Mouse (Mus musculus) forebrain, postnatal 0 days (tissue): Measurements from ENCODE around the gene Bcor. TPM values are rescaled to one million over a fixed set of nuclear protein-coding genes. Genes with fewer than 3 reads are reported as not detected.
A peak's percentile ranks its signal among the peaks of the same experiment; 100 is the strongest.

Source experiments
- ATAC-seq: fragments of 200-750 bp; cut with Nextera tagmentation; 2 replicates; pipeline ENCODE4 v1.8.0; 2017; ENCODE audit warnings: mild to moderate bottlenecking, moderate library complexity
- DNase-seq: peaks from one replicate; pipeline ENCODE4 v3.0.0-alpha.2; 2015
- H3K27ac ChIP-seq: fragments of 300-500 bp; sonication (generic); 2 replicates; pipeline ENCODE4 v1.5.1; 2014; ENCODE audit warnings: low read depth, mild to moderate bottlenecking, antibody characterized with exemption, low read length, moderate library complexity, mixed read lengths
- H3K27me3 ChIP-seq: fragments of 300-500 bp; sonication (generic); 2 replicates; pipeline ENCODE4 v1.6.1; 2014; ENCODE audit warnings: mild to moderate bottlenecking, low read length, mixed read lengths; ENCODE audit not compliant: insufficient read depth
- H3K36me3 ChIP-seq: fragments of 300-500 bp; sonication (generic); 2 replicates; pipeline ENCODE4 v1.6.1; 2014; ENCODE audit warnings: mild to moderate bottlenecking, moderate library complexity; ENCODE audit not compliant: insufficient read depth
- H3K4me1 ChIP-seq: fragments of 300-500 bp; sonication (generic); 2 replicates; pipeline ENCODE4 v1.6.1; 2014; ENCODE audit warnings: antibody characterized with exemption; ENCODE audit not compliant: insufficient read depth
- H3K4me2 ChIP-seq: fragments of 300-500 bp; sonication (generic); 2 replicates; pipeline ENCODE4 v1.6.1; 2014; ENCODE audit warnings: low read depth, mild to moderate bottlenecking, moderate library complexity
- H3K4me3 ChIP-seq: fragments of 300-500 bp; sonication (generic); 2 replicates; pipeline ENCODE4 v1.5.1; 2014; ENCODE audit warnings: low read depth, low read length, mixed read lengths
- H3K9ac ChIP-seq: fragments of 300-500 bp; sonication (generic); 2 replicates; pipeline ENCODE4 v1.6.1; 2014; ENCODE audit warnings: mild to moderate bottlenecking
- H3K9me3 ChIP-seq: fragments of 300-500 bp; sonication (generic); 2 replicates; pipeline ENCODE4 v1.6.1; 2016; ENCODE audit warnings: low read length
- CTCF ChIP-seq: sonication (generic); IDR thresholded peaks from 2 replicates; pipeline ENCODE4 v1.5.1; 2016; ENCODE audit warnings: antibody characterized with exemption, control low read depth, low read depth
- WGBS: fragments of 180-500 bp; shearing (Covaris S2); extraction: QIAGEN DNeasy Blood & Tissue Kit; methylation state at CpG from one replicate; pipeline ENCODE4 v1.1.7; 2014; 5-methylcytosine and 5-hydroxymethylcytosine counted together
- polyA plus RNA-seq: library from polyadenylated mRNA; unstranded; fragments of >200 nt; fragmentation: Nextera tagmentation; extraction: Ambion mirVana; gene quantifications from 2 replicates; pipeline ENCODE4 v1.2.1, GENCODE M21; 2015
- total RNA-seq: library from RNA; depleted of rRNA; stranded (reverse); fragments of >200 nt; gene quantifications from 2 replicates; pipeline ENCODE4 v1.2.3, GENCODE M21; 2014

The Bcor gene
- total and polyA plus RNA-seq, 2 experiments from 2014 or later = 10.5 to 32.1 TPM

DNA sequence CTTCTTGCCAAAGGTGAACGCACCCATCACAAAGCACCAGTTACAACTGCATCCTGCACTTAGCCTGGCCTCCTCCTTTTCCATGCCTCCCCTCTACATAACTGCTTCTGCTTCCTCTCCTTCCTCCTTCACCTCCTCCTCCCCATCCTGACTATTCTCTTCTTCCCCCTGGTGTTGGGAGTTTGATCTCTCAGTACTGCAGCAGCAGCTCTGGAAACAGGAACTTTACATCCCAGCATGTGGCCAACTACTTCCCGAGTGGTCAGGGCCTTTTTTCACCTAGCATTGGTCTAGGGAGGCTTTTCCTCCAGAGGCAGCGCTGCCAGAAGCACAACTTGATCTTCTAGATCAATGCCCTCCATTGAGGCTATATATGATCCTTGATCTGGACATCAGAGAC is 10.0 kb upstream of the Bcor start:
- H3K9ac ChIP-seq = no peak overlapping the region
- no peak overlapping the region for H3K4me2 ChIP-seq
- ATAC-seq = no peak
- no peaks in the 10 kb centered on the region for H3K9me3 ChIP-seq
- DNase-seq = no peak
- H3K4me1 ChIP-seq = no peaks in the 10 kb centered on the region
- no peaks in the 10 kb centered on the region for H3K36me3 ChIP-seq
- H3K27ac ChIP-seq = no peak overlapping the region
- no peak for TF ChIP-seq CTCF
- H3K4me3 ChIP-seq = no peak overlapping the region
- 45% methylated on average over 3 of the region's 3 CpGs for WGBS
- no peaks in the 10 kb centered on the region for H3K27me3 ChIP-seq

DNA sequence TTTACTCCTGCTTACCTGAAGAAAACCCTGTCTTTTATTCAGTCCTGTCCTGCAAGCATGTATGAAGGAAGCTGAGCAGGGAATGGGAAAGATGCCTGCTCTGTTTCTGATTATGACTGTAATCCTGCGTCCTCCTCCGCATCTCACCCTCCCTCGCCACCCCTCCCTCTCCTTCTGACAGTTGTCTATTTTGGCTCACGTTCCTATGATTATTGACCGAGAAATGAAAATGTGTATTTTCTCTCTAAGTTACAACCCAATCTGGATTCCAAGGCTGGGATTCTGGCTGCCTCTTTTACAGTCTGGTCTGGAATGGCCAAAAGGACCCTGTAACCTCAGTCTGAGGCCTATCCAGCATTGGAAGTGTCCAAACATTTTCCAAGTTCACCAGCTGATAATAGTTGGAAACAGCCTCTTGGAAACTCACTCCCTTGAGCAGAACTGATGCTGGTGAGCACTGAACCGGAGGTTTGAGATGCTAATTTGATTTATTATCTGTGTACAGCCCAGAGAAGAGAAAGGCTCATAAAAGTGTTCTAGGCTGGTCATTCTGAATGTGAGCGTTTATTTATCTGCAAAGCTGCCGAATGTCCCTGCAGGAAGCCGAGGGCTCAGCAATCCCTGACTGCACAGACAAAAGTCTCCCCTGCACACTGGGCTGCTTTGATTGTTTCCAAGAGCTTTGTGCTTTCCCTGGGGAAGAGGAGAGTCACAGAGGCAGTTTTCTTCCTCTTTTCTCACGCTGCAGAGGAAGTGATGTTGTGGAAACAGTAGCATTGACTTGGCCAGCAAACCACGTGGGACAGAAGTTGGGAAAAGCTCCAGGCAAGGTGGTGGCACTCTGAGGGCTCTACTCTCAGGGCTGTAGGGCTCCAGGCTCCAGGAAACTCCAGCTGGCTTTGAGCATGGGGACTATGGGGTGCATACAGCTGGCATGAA is 4.7 kb upstream of the Bcor start:
- H3K27ac ChIP-seq = no peak overlapping the region
- 40% methylated on average over 11 of the region's 11 CpGs for WGBS

DNA sequence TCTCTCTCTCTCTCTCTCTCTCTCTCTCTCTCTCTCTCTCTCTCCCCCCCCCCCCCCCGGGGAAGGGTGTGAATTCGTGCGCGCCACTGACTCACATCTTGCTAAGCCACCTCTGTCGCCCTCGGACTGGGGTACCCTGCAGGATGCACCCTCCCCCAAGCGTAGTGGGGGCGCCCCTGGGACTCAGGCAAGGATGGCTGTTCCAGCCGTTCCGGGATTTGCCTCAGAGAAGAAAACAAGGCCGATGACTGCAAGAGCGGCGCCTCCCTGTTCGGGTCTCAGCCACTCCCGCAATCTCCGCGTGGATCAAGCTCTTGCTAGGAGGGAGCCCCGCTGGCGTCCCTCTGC is 647 bp downstream of the Bcor start:
- TF ChIP-seq CTCF = no peak

More for the DNA sequence above, 4.7 kb upstream of the Bcor start:
- Histone ChIP-seq H3K4me2 (no peak overlapping the region), H3K4me3 (no peak overlapping the region), H3K4me1 (no peaks in the 10 kb centered on the region), H3K27me3 (no peaks in the 10 kb centered on the region), H3K9ac (no peak overlapping the region), H3K9me3 (no peaks in the 10 kb centered on the region), H3K36me3 (no peaks in the 10 kb centered on the region)
- no peak for TF ChIP-seq CTCF
- ATAC-seq = no peak
- no peak for DNase-seq

DNA sequence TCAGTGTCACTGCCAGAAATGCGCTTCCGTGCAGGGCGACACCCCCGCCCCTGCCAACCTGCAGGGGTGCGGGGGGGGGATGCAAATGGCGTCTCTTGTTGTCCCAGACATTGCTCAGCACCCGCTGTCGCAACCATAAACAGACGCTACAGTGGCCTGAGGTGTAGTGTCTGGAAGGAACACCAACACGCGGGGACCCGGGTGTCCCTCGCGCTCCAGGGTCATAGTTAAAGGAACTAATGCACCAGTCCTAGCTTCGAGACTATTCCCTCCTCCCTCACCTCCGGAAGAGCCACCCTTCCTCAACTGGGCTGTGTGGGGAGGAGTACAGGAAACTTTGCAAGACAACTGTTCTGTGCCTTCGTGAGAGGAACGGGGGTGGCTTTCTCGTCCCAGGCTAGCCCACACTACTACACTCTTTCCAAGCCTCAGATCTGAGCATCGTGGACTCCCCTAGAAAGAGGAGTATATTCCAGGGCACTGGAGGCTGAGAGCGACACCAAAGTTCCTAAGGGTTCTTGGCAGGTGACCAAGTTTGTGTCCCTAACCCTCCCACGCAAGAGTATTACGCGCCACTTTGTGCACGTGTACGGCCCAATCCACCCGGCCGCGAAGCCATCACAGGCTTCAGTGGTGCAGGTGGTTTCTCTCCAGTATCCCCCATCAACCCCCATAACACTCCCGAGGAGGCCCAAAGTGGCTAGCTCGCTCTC is 1.2 kb downstream of the Bcor start:
- WGBS = 12% methylated on average over 31 of the region's 31 CpGs
- no peak overlapping the region for H3K27ac ChIP-seq
- H3K4me2 ChIP-seq = peak overlapping the region; percentile 59
- H3K9ac ChIP-seq = peak overlapping the region; percentile 22; the same call in 1 of the 2 replicates
- no peaks in the 10 kb centered on the region for H3K4me1 ChIP-seq
- no peak for TF ChIP-seq CTCF
- H3K36me3 ChIP-seq = no peaks in the 10 kb centered on the region
- no peaks in the 10 kb centered on the region for H3K9me3 ChIP-seq
- H3K4me3 ChIP-seq = peak overlapping the region; percentile 43
- no peaks in the 10 kb centered on the region for H3K27me3 ChIP-seq
- ATAC-seq (peak; percentile 17; the same call in 1 of the 2 replicates), DNase-seq (peak; percentile 45)

More for the DNA sequence above, 647 bp downstream of the Bcor start:
- Histone ChIP-seq H3K9me3 (no peaks in the 10 kb centered on the region), H3K4me2 (peak overlapping the region; percentile 59), H3K36me3 (no peaks in the 10 kb centered on the region), H3K4me1 (no peaks in the 10 kb centered on the region), H3K4me3 (peak overlapping the region; percentile 43), H3K27ac (peak overlapping the region; percentile 62), H3K27me3 (no peaks in the 10 kb centered on the region), H3K9ac (peak overlapping the region; percentile 56)
- 18% methylated on average over 16 of the region's 19 CpGs for WGBS
- ATAC-seq (peak; percentile 52), DNase-seq (peak; percentile 45)

DNA sequence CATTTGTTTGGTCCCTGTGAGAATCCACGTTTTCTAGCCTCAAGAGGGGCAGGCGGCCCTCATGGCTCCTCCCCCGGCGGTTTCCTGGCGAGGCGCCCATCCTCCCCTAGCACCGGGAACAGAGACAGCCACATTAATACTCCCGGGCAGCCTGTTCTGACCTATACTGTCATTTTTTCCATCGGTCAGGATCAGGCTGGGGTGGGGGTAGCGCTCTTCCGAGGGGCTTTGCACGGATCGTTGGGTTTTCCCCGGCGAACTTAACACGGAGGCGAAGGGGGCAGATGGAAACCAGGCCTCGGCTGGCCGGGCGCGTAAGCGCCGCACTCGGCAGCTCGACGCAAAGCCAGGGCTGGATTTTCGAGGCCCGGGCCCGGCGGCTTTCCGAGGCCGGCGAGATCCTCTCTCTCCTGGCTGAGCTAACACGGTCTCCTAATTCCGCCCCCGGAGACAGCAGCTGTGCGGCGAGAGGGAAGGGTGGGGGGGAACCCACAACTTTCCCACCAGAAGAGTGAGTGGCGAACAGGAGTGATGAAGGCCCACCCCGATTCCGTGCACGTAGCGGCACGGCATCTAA is 1.8 kb downstream of the Bcor start:
- TF ChIP-seq CTCF = no peak
- H3K9me3 ChIP-seq = no peaks in the 10 kb centered on the region
- H3K27me3 ChIP-seq = no peaks in the 10 kb centered on the region
- H3K4me2 ChIP-seq = peak overlapping the region; percentile 59
- H3K27ac ChIP-seq = peak overlapping the region; percentile 10; the same call in 1 of the 2 replicates
- no peaks in the 10 kb centered on the region for H3K4me1 ChIP-seq
- 15% methylated on average over 43 of the region's 44 CpGs for WGBS
- peak; percentile 47 for ATAC-seq
- H3K36me3 ChIP-seq = no peaks in the 10 kb centered on the region
- peak; percentile 66 for DNase-seq
- peak overlapping the region; percentile 31 for H3K4me3 ChIP-seq
- H3K9ac ChIP-seq = peak overlapping the region; percentile 22; the same call in 1 of the 2 replicates

DNA sequence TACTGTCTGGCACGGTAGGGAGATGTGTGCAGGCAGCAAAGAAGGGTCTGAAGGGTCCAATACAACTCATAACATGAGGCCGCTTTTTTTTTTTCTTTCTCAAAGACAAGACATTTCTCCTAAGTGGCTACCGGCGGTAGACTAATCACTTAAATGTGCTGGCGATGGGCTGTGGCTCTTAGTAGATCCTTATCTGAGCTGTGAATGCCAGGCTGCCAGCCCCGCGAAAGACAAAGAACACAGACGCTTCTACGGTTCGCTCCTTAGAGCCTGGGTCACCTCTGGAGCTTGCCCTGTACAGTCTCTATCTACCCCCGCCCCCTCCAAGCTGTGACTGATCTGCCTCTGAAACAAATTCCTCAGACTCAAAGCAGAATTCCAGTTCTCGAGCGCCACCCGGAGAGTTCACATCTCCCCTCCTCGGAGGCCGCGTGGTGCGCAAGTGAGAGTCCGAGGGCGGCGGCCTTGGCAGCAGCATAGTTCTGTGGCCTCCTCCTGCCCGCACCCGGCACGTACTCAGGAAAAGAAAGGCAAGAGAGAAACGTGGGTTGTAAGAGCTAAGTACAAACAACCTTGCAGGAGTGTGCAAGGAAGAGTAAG is 2.7 kb downstream of the Bcor start:
- H3K27ac ChIP-seq = no peak overlapping the region
- H3K9me3 ChIP-seq = no peaks in the 10 kb centered on the region
- WGBS = 14% methylated on average over 25 of the region's 25 CpGs
- H3K36me3 ChIP-seq = no peaks in the 10 kb centered on the region
- H3K4me2 ChIP-seq = peak overlapping the region; percentile 59
- ATAC-seq (no peak), DNase-seq (no peak)
- TF ChIP-seq CTCF = peak; percentile 13; the same call in 1 of the 2 replicates
- no peak overlapping the region for H3K9ac ChIP-seq
- H3K27me3 ChIP-seq = no peaks in the 10 kb centered on the region
- no peak overlapping the region for H3K4me3 ChIP-seq
- H3K4me1 ChIP-seq = no peaks in the 10 kb centered on the region
